Mouse (Mus musculus) kidney, adult 8-10 months (tissue): ENCODE data around the gene Agrn.

Experiments
- DNase-seq, 2 experiments: peaks; one replicate each; pipeline ENCODE4 v3.0.0; 2022

The Agrn gene

GRCm38 (mm10) chr4:156197131-156197828 lies at the start of gene Agrn:
Agrn (minus strand) TSS chr4:156197488.
- peak; percentile 50 to 56 for DNase-seq

GRCm38 (mm10) chr4:156236651-156237447 lies 39.6 kb upstream of the Agrn start:
- no peak for DNase-seq

DNA sequence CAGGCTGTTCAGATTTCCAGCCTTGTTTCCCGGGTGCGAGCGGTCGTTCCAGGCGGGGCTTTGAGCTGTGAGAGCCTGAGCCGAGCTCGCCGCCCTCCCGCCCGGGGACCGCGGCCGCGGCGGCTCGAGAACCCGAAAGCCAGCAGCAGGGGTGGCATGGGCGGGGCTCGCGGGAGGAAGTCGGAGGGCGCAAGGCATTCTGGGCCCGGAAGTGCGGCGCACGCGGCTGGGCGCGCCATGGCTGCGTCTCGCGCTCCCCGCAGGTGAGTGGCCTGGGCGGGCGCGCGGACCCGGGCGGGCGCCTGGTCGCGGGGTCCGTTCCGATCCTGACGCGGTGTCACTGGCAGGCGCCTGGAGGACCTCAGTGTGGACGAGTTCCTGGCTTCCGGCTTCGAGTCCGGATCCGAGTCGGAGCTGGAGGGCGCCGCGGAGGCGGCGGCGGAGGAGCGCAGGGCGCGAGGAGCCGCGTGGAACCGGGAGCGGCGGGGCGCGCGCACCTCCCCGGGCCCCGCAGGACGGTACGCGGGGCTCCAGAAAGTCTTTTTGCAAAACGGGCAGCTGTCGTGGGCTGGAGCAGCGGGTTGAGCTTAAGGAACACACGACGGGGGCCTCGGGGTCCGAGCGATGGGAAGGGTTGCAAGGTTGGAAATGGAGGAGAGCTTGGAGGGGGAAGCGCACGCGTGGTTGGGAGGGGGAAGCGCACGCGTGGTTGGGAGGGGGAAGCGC lies 38.7 kb upstream of the Agrn start, which contains the start of gene Noc2l:
TSS of gene Noc2l (plus strand) at position 203 of the 726 bp plus-strand sequence.
- peak; percentile 86 to 87 for DNase-seq

DNA sequence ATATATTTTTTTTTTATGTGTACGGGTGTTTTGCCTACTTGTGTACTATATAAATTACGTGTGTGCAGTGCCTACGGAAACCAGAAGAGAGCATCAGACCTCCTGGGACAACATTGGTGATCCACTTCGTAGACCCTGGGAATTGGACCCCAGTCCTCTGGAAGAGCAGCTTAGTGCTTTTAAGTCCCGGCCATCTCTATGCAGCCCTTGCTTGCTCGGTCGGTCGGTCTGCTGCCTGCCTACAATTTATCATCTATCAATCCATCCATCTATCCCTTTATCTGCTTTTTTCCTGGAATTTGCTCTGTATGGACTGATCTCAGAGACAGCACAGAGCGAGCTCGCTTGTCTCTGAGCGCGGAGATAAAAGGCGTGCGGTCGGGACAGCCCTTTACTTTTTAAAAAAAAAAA lies 38.1 kb upstream of the Agrn start:
- DNase-seq, result no peak

- peak; percentile 51 to 62 for DNase-seq
Observed at GRCm38 (mm10) chr4:156234701-156235213, 37.5 kb upstream of the Agrn start, which contains the start of gene Plekhn1. Plekhn1 (minus strand) TSS chr4:156234857.

- DNase-seq, result no peak
Observed at GRCm38 (mm10) chr4:156234021-156234501, 36.8 kb upstream of the Agrn start.

DNA sequence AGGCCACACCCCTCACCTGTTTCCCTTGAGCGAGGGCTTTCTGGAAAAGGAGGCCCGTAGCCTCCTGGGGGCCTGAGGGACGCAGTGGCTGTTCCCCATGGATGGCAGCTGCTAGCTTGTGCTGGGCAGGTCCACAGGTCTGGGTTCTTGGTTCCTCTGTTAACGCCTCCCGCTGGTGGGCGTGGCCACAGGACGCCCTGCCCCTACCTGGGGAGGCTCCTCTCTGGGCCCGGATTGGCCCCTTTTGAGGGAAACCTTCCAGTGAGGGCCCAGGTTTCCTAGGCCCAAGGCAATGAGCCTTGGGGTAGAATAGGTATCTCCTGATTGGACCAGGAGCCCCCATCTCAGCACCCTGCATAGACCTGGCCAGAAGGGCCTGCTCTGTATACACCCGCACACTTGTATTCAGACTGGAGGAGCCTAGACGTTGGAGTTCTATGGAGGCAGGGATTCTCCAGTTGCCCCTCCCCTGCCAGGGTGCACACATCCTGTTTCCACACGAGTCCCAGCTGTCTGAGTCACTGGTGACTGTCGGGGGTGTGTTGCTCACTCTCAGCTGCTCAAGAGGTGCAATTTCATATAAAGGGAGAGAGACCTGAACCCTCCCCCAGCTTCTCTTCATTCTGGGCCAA lies 31.2 kb upstream of the Agrn start:
- no peak for DNase-seq

GRCm38 (mm10) chr4:156227752-156228392 lies 30.6 kb upstream of the Agrn start:
- no peak for DNase-seq

DNA sequence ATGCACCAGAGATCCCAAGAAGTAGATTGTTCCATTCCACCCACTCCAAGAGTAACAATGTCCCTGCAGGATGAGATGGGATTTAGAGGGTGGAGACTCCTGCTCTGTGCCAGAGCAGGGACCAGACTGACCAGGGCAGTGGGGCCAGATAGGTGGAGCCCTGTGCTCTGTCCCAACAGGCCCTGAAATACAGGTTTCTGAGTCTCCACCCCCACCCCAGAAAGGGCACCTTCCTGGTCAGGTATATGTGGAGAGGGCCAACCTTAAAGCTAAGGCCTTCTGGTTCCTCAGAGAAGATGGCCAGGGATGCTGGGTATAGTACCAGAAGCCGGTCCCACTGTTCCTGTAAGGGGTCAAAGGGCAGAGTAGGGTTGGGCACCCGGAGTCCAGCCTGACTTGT lies 27.0 kb upstream of the Agrn start:
- DNase-seq, result no peak

GRCm38 (mm10) chr4:156219936-156220335 lies 22.6 kb upstream of the Agrn start:
- DNase-seq, result no peak

DNA sequence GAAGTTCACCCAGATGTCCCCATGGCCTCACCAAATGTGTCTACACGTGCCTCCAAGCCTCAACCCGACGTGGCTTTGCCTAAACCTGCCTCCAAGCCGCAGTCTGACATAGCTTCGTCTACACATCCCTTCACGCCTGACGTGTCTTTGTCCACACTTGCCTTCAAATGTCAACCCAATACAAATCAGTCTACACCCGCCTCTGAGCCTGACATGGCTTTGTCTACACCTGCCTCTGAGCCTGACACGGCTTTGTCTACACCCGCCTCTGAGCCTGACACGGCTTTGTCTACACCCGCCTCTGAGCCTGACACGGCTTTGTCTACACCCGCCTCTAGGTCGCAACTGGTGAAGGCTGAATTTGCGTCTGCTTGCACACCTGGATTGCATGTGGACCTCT lies 20.6 kb upstream of the Agrn start:
- DNase-seq, result no peak

- DNase-seq, result no peak
Observed at GRCm38 (mm10) chr4:156217022-156217669, 19.9 kb upstream of the Agrn start.

- no peak for DNase-seq
Observed at GRCm38 (mm10) chr4:156216196-156216595, 18.9 kb upstream of the Agrn start.

DNA sequence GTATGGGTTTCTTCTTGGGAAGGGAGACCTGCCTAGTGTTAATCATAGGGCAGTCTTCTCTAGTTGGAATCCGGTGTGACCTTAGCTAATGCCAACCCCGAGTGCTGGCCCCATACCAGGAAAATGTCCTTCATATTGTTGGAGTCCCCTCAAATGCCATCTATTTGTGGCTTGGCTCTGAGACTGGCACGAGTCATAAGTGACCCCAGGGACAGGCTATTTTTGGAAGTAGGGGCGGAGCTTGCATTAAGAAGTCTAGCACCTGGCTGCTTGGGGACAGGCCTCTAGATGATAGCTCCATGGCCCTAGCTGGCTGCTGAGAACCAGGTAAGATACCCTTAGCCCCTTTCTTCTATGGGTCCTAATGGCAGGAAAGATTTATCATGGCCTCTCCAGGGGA lies 18.4 kb upstream of the Agrn start, which contains the start of gene Perm1:
TSS of gene Perm1 (plus strand) at position 220 of the 400 bp plus-strand sequence.
- DNase-seq, result peak; percentile 61 to 78

DNA sequence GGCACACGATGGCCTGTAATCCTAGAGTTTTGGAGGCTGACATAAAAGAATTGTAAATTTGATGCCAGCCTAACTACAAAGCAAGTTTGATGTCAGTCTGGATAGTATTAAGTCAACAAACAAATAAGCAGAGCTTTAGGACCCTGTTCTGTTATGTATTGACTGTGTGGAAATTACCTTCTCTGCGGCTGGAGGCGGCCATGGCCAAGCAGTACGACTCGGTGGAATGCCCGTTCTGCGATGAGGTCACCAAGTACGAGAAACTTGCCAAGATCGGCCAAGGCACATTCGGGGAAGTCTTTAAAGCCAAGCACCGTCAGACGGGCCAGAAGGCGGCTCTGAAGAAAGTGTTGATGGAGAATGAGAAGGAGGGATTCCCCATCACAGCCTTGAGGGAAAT lies 15.8 kb upstream of the Agrn start:
- DNase-seq, result no peak

- DNase-seq, result no peak
Observed at GRCm38 (mm10) chr4:156209963-156210635, 12.8 kb upstream of the Agrn start.

DNA sequence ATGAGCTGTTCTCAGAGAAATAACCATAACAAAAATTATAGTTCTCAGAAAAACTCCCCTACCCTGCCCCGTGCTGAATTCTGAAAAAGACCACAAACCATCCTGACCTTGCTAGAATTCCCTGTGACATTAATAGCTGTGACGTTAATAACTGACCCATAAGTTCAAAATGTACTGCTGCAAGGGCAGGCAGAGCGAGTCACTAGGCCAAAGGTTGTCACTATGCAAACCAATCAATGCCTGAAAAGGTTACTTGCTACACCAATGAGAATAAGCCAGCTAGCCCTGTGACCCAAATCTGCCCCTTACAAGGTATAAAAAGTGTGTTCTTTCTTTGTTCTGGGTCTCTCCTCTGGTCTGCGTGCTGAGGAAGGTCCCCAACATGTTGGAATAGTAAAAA lies 11.6 kb upstream of the Agrn start:
- no peak for DNase-seq

GRCm38 (mm10) chr4:156203413-156204131 lies 6.3 kb upstream of the Agrn start:
- DNase-seq, result no peak

DNA sequence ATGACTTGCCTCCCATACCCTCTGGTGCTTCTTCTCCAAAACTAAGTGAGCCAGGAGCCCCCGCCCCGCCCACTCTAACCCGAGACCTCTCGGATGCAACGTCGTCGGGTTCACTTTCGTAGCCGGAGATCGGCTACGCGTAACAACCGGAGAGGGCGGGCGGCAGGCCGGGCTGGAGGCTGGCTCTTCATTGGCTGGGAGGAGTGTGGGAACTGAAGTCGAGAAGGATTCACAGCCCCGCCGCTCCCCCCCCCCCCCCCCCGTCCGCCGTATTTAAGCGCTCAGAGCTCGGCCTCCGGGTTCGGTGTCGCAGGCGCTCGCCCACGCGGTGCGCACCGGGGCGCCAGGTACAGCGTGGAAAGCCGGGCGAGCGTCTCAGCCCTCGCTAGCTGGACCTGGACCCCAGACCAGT lies 5.7 kb upstream of the Agrn start, which contains the start of gene AW011738:
TSS of gene AW011738 (plus strand) at position 304 of the 412 bp plus-strand sequence.
- DNase-seq, result peak; percentile 58 to 59

GRCm38 (mm10) chr4:156202462-156202893 lies 5.2 kb upstream of the Agrn start:
- no peak for DNase-seq
